Mouse (Mus musculus) naive thymus-derived CD4-positive, alpha-beta T cell, adult 2 months (primary cell): ENCODE results near the gene Prpf31.
A peak's percentile ranks its signal among the peaks of the same experiment; 100 is the strongest.

ENCODE experiments used
- DNase-seq: peaks from one replicate; pipeline ENCODE4 v3.0.0-alpha.2; 2011; ENCODE audit warnings: low read depth

Prpf31 gene

GRCm38 (mm10) chr7:3629030-3629429, 755 bp upstream of the Prpf31 start:
- no peak for DNase-seq

DNA sequence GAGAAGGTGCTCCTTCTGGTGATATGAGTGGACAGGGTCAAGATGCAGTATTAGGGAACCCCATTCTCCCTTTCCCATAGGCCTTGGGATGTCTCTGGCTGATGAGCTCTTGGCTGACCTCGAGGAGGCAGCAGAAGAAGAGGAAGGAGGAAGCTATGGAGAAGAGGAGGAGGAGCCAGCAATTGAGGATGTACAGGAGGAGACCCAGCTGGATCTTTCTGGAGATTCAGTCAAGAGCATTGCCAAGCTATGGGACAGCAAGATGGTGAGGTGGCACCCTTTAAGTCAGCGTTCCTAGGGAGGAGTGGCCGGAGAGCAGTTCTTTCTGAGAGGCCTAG, 662 bp downstream of the Prpf31 start:
- DNase-seq: no peak

- DNase-seq: no peak
Measured at GRCm38 (mm10) chr7:3643412-3643811, 13.6 kb downstream of the Prpf31 start.

DNA sequence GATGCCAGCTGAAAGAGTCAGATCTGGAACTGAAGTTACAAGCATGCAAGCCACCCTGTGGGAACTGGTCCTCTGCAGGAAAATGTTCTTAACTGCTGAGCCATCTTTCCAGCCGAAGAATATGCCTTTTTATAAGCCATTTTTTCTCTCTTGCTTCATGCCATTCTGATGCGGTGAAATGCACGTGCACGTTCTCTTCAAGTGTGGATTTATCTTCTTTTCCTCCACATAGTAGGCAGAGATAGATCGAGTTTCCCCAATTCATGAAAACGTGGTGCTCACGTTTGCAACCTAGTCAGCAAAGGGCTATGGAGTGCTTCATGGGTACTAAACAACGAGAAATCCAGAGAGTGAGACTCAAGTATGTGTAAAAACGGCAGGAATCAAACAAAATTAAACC, 14.1 kb downstream of the Prpf31 start:
- no peak for DNase-seq

- DNase-seq: no peak
Measured at GRCm38 (mm10) chr7:3644348-3644671, 14.5 kb downstream of the Prpf31 start.

DNA sequence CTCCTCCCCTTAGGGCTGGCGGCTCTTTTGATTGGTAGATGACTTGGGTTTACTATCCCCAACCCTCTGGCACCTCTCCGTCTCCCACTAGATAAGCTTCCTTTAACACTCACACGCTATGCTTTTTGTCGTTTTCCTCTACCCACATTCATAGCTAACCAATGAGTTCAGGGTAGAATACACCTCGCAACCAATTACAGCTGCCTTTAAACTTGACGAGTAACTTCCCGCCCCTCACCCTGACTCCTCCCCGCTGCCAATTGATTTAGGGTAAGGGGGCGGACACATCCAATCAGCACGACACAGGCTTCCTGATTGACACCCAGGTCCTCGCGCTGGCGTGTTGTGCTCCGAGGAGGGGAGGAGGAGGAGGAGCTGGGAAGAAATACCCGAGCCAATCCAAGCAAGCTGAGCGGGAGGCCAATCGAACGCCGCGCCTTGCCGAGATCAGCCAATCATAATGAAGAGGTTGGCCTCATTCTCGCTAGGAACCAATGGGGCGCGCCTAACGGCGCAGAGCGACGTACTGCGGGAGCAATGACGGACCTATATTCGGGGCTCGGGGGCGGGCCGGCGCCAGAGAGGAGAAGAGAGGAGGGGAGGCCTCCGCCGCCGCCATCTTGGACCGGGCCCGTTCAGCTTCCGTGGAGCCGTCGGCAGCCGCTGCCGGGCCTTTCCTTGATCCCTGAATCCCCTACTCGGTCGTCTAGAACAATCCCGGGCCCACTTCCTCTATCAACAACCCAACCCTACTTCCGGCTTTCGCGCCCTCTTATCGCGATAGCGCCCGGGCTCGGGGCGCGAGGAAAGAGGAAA, 15.1 kb downstream of the Prpf31 start, which contains the start of gene Cnot3:
TSS of gene Cnot3 (plus strand) at position 597 of the 816 bp plus-strand sequence.
- DNase-seq: peak; percentile 100

DNA sequence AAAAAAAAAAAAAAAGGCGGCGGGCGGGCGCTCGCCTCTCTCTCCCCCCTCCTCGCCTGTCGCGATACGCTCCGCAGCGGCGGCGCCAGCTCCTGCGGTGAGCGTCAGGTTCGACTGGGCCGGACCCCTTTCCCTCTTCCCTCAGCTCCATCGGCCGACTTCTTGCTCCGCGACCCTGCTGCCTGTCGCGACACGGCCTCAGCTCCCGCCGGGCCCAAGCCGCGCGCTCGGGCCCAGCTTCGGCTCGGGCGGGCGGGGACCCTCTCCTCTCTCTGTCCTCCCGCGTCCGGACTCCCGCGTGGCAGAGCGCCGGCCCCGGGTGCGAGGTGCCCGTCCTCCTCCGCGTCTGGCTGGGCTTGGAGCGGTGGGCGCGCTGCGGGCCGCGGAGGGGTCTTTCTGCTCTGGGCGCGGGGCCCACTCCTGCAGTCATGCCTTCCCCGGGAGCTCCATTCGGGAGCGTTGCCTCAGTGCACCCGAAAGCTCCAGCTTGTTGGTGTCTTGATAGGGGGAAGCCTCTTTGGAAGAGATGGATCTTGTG, 15.8 kb downstream of the Prpf31 start:
- DNase-seq: no peak

GRCm38 (mm10) chr7:3646188-3646587, 16.4 kb downstream of the Prpf31 start:
- peak; percentile 41 for DNase-seq

GRCm38 (mm10) chr7:3646641-3647040, 16.9 kb downstream of the Prpf31 start:
- DNase-seq: no peak

GRCm38 (mm10) chr7:3656966-3657365, 27.2 kb downstream of the Prpf31 start:
- DNase-seq: no peak

GRCm38 (mm10) chr7:3658578-3658977, 28.8 kb downstream of the Prpf31 start:
- no peak for DNase-seq

DNA sequence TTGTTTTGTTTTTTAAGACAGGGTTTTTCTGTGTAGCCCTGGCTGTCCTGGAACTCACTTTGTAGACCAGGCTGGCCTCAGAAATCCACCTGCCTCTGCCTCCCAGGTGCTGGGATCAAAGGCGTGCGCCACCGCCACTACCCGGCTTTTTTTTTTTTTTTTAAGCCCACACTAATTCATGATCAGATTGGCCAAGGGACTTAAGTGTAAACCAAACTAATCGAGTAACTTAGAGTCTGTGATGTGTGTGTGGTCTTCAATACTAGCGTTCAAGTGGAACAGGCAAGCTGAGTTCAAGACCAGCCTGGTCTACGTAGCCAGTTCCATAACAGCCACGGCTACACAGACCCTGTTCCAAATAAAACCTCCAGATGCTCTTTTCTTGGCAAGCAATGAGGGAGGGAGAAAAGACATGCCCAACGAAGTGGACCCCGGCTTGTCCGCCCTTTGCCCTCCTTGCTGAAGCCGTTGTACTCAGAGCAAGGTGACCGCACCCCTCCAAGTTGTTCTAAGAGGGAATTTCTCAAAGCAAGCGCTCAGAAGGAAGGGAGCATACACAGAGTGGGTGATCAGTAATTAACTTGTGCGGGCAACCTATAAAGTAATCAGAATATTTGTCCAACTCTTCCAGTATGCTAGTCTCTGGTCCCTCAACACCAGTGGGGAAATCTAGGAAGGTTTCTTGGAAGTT, 34.9 kb downstream of the Prpf31 start:
- no peak for DNase-seq

DNA sequence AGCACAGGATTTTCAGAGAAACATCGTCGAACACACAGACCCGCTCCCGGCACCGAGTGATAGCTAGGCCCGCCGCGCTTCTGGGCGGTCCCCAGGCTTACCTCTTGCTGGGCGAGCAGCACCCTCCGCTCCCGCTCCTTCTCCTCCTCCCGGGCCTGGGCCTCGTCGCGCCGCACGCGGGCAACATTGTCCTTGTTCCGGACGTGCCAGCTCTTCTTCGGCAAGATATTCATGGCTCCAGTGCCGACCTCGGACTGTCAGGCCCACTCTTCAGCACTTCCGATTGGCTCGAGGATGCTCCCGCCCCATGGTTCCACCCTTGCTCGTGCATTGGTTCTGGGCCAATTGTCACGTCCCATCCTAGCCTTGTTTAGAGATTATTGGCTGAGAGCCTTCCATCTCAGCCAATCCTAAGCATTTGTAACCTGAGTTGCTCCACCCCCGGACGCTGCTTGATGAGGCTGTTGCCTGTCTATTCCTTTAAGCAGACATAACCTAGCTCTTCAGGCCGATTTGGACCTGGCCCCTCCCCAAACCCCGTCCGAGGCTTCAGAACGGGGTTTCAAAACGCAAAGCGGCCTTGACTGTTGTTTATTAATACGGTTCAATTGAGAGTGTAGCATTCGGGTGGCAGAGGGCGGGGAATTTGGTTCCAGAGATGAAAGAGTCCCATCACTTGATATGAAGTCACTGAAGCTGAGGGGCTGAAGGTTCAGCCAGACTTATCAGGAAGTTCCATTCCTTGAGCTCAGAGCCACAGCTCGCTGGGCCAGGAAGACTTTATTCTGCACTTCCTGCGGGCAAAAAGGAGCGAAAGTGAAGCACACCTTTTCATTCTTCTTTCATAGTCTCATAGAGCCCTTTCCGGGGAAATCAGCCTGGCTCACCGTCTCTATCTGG, 35.7 kb downstream of the Prpf31 start, which contains the start of gene Leng1:
TSS of gene Leng1 (minus strand) at position 626 of the 900 bp plus-strand sequence.
- DNase-seq: peak; percentile 97

GRCm38 (mm10) chr7:3666921-3667391, 37.2 kb downstream of the Prpf31 start:
- peak; percentile 21 for DNase-seq

GRCm38 (mm10) chr7:3674507-3675227, 44.9 kb downstream of the Prpf31 start:
- peak; percentile 89 for DNase-seq

- DNase-seq: no peak
Measured at GRCm38 (mm10) chr7:3675228-3675548, 45.4 kb downstream of the Prpf31 start.

DNA sequence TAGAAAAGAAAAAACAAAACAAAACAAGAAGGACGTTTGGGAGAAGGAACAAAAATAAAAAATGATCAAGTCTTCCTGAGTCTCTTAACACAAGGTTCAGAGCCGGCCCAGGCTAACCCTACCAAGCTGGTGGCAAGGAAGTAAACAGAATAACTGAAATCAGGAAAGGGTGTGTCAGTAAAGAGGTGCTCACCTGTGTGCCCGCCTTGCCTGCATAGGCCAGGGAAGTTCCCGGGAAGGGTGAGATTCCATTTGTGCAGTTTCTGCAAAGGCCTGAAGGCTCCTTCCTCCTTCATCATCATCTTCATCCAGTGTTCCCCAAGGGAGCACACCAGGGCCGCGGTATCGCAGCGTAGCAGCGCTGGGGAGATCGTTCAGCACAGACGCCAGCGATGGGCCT, 46.6 kb downstream of the Prpf31 start:
- DNase-seq: no peak

GRCm38 (mm10) chr7:3677342-3677741, 47.6 kb downstream of the Prpf31 start, which contains the start of gene Tmc4:
Gene Tmc4, minus strand, starts transcription at chr7:3677553.
- no peak for DNase-seq

DNA sequence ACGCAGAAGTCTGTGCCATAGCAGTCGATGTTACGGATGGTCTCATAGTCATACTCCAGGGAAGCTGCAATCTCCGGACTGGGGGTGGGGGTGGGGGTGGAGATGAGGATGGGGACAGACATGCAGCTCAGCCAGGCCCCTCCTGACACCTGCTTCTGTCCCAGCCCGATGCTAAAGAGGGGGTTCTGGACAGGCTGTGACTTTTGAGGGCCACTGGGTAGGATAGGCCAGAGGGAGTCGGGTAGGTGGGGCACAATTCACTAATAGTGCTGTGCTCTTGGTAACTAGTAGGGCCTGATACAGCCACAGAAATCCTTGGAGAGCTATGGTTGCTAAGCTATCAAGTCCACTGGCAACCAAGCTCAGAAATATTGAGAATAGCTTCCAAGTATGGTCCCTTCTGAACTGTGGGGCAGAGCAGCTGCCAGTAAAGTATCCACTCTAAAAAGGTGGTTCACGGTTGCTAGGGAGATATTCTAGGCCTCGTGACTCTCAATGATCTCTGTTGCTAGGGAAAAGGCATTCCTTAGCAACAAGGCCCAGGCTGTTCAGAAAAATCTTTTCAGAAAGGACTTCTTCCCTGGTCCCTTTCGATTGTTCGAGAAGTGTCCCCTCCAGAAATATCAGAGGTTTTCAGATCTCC, 54.2 kb downstream of the Prpf31 start:
- DNase-seq: no peak

DNA sequence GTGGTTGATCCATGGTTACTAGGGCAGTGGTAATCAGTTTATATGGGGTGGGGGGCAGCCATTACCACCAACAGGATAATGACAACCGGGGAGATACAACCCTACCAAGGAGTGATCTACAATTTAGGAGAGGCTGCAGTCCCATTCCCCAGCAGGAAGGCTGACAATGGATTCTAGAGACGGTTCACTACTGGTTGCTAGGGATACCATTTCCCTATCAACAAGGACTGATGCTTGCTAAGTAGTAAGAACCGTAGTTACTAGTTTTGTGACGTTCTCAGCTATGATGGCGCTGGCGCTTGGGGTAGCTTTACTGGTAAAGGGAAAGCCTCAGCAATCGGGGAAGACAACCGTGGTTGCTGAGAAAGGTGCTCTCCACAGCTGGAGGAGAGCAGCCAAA, 54.9 kb downstream of the Prpf31 start:
- no peak for DNase-seq
